ENCODE assay signal across 9 mouse cellular contexts in the genomic region with DNA sequence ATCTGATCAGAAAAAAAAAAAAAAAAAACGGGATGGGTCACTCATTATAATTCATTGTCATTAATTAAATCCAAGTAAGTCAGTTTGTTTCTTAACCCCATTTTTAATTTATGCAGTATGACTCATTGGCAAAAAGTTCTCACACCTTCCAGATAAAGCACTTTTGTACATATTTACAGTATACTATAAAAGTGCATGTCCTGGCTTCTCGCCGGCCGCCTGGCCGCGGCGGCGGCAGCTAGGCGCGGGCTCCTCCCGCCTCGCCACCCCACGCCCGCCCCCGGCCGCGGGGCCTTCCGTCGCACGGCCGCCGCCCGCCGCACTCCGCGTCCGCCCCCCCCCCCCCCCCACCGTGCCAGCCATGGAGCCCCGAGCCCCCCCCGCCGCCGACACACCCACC. TPM values are rescaled to one million over a fixed set of nuclear protein-coding genes. Genes with fewer than 3 reads are reported as not detected.
DNase-seq lines count a peak whose midpoint lies in the region; ATAC-seq and TF ChIP-seq lines count a peak whose summit lies in the region.
"Had no signal": no experiment of that assay in that cellular context is flagged by ENCODE, and none has a peak within 500 bp of the region (broad histone marks: within the 10 kb centered on the region; RNA-seq: fewer than 3 reads in every experiment).

No protein-coding gene starts in this region.

- intact Hi-C loops in heart, postnatal 36 days (cut with DNase I) = no loop called here

- no peak for TF ChIP-seq CTCF in heart, postnatal 0 days (IDR thresholded peaks at IDR 0.05; ENCODE audit: low read depth)

- H3K9ac ChIP-seq in heart, postnatal 0 days (replicated peaks; ENCODE audit: low read depth, low read length) = peak overlapping the region; percentile 40
- peak overlapping the region; percentile 55 for H3K9ac ChIP-seq in embryonic facial prominence, embryonic 14.5 days (ENCODE audit: low read depth, low read length)
- no peak overlapping the region for H3K9ac ChIP-seq in neural tube, embryonic 12.5 days

- 5% methylated on average over 18 of the region's 32 CpGs for WGBS in heart, postnatal 0 days
- WGBS in embryonic facial prominence, embryonic 14.5 days = 17% methylated on average over 26 of the region's 32 CpGs
- WGBS in limb, embryonic 10.5 days = 10% methylated on average over 29 of the region's 32 CpGs
- 9% methylated on average over 32 of the region's 32 CpGs for WGBS in neural tube, embryonic 12.5 days

- H3K27ac ChIP-seq in heart, postnatal 0 days (ENCODE audit: low read depth) = no peak overlapping the region
- no peak overlapping the region for H3K27ac ChIP-seq in embryonic facial prominence, embryonic 14.5 days (replicated peaks; ENCODE audit: low read depth, low read length)
- no peak overlapping the region for H3K27ac ChIP-seq in limb, embryonic 10.5 days
- H3K27ac ChIP-seq in neural tube, embryonic 12.5 days = no peak overlapping the region

- H3K4me1 ChIP-seq in heart, postnatal 0 days (ENCODE audit: control insufficient read depth, insufficient read depth) = no peaks in the 10 kb centered on the region
- H3K4me1 ChIP-seq in embryonic facial prominence, embryonic 14.5 days (ENCODE audit: control insufficient read depth, insufficient read depth, low read length) = no peaks in the 10 kb centered on the region
- no peaks in the 10 kb centered on the region for H3K4me1 ChIP-seq in limb, embryonic 10.5 days
- no peaks in the 10 kb centered on the region for H3K4me1 ChIP-seq in neural tube, embryonic 12.5 days

- no peaks in the 10 kb centered on the region for H3K27me3 ChIP-seq in heart, postnatal 0 days (ENCODE audit: control insufficient read depth, insufficient read depth, low read length)
- no peaks in the 10 kb centered on the region for H3K27me3 ChIP-seq in embryonic facial prominence, embryonic 14.5 days (replicated peaks; ENCODE audit: control insufficient read depth, insufficient read depth, low read length)
- peaks cover 6% of the 10 kb centered on the region; the same call in 1 of the 2 replicates for H3K27me3 ChIP-seq in limb, embryonic 10.5 days (ENCODE audit: low read depth, poor library complexity, severe bottlenecking)
- H3K27me3 ChIP-seq in neural tube, embryonic 12.5 days (replicated peaks) = no peaks in the 10 kb centered on the region

- H3K9me3 ChIP-seq in heart, postnatal 0 days (replicated peaks; ENCODE audit: control insufficient read depth, low read length) = no peaks in the 10 kb centered on the region
- H3K9me3 ChIP-seq in embryonic facial prominence, embryonic 14.5 days (ENCODE audit: control insufficient read depth, low read length) = no peaks in the 10 kb centered on the region
- H3K9me3 ChIP-seq in limb, embryonic 10.5 days (replicated peaks) = no peaks in the 10 kb centered on the region
- H3K9me3 ChIP-seq in neural tube, embryonic 12.5 days = no peaks in the 10 kb centered on the region

- no peaks in the 10 kb centered on the region for H3K36me3 ChIP-seq in heart, postnatal 0 days (replicated peaks; ENCODE audit: control insufficient read depth, insufficient read depth, low read length)
- H3K36me3 ChIP-seq in embryonic facial prominence, embryonic 14.5 days (ENCODE audit: control insufficient read depth, insufficient read depth, low read length) = no peaks in the 10 kb centered on the region
- H3K36me3 ChIP-seq in limb, embryonic 10.5 days = no peaks in the 10 kb centered on the region
- H3K36me3 ChIP-seq in neural tube, embryonic 12.5 days = no peaks in the 10 kb centered on the region

- peak overlapping the region; percentile 45 for H3K4me3 ChIP-seq in heart, postnatal 0 days (ENCODE audit: low read depth, low read length)
- peak overlapping the region; percentile 37 for H3K4me3 ChIP-seq in embryonic facial prominence, embryonic 14.5 days (ENCODE audit: low read depth, low read length)
- H3K4me3 ChIP-seq in limb, embryonic 10.5 days = peak overlapping the region; percentile 47
- peak overlapping the region; percentile 33 for H3K4me3 ChIP-seq in neural tube, embryonic 12.5 days

- no peak for ATAC-seq in heart, postnatal 0 days (ENCODE audit: insufficient read depth, low read depth)
- ATAC-seq in embryonic facial prominence, embryonic 14.5 days (ENCODE audit: low read depth) = no peak
- ATAC-seq in neural tube, embryonic 12.5 days (ENCODE audit: low FRiP score, low read depth) = no peak

- no peak for DNase-seq in heart, postnatal 0 days (ENCODE audit: low spot score)
- DNase-seq in heart, postnatal 36 days = no peak
- DNase-seq in embryonic facial prominence, embryonic 14.5 days (ENCODE audit: low spot score) = no peak
- peak; percentile 36 for DNase-seq in limb, embryonic 10.5 days (ENCODE audit: low spot score)
- DNase-seq in MN1 (ENCODE audit: low spot score) = no peak
- no peak for DNase-seq in adrenal gland, postnatal 36 days
- no peak for DNase-seq in adrenal gland, postnatal 10 days
- DNase-seq: cerebellum, adult 18-20 months had no signal

- peak overlapping the region; percentile 74 for H3K4me2 ChIP-seq in heart, postnatal 0 days (ENCODE audit: low read depth, low read length)
- H3K4me2 ChIP-seq in embryonic facial prominence, embryonic 14.5 days (ENCODE audit: low read depth, low read length) = peak overlapping the region; percentile 61
- H3K4me2 ChIP-seq in neural tube, embryonic 12.5 days (replicated peaks) = peak overlapping the region; percentile 58

- no peak for TF ChIP-seq EP300 in heart, postnatal 0 days (IDR thresholded peaks at IDR 0.05; ENCODE audit: low read depth)

RNA-seq across cellular contexts. Expression of gene Gm5141, which starts 27.1 kb away (rescaled TPM):
- 0.31 and 4.3 TPM in 2 replicates for total RNA-seq in heart, postnatal 0 days (2014; rRNA removed; ENCODE audit: low replicate concordance)
- polyA plus RNA-seq in heart, postnatal 0 days (2015; fragmentation: Nextera tagmentation; extraction: Ambion mirVana) = 2.1 and 2.8 TPM in 2 replicates
- total RNA-seq in heart, postnatal 36 days (2021) = 1 to 10 TPM in 1 of 2 experiments, under 1 TPM in 1; 0.60 to 1.2 TPM
- polyA plus RNA-seq in embryonic facial prominence, embryonic 14.5 days (2014; fragmentation: Nextera tagmentation; extraction: Ambion mirVana) = 7.5 and 10.5 TPM in 2 replicates
- 9.8 and 11.7 TPM in 2 replicates for polyA plus RNA-seq in limb, embryonic 10.5 days (2016; fragmentation: Nextera tagmentation; extraction: Ambion mirVana)
- polyA plus RNA-seq in neural tube, embryonic 12.5 days (2016; fragmentation: Nextera tagmentation; extraction: Ambion mirVana) = 13.2 and 13.3 TPM in 2 replicates
- total RNA-seq in adrenal gland, postnatal 36 days (2021) = 1 to 10 TPM; 1.3 to 1.9 TPM
- total RNA-seq in adrenal gland, postnatal 10 days (2021) = 1 to 10 TPM; 1.6 to 4.8 TPM

RNA-seq across cellular contexts. Expression of gene Fbp2, which starts 45.5 kb away (rescaled TPM):
- 0.15 and 9.6 TPM in 2 replicates for total RNA-seq in heart, postnatal 0 days (2014; rRNA removed; ENCODE audit: low replicate concordance)
- polyA plus RNA-seq in heart, postnatal 0 days (2015; fragmentation: Nextera tagmentation; extraction: Ambion mirVana) = 11.1 and 11.8 TPM in 2 replicates
- total RNA-seq in heart, postnatal 36 days (2021) = 10 to 100 TPM; 37.0 to 40.0 TPM
- polyA plus RNA-seq in embryonic facial prominence, embryonic 14.5 days (2014; fragmentation: Nextera tagmentation; extraction: Ambion mirVana) = 3.1 and 5.4 TPM in 2 replicates
- polyA plus RNA-seq in limb, embryonic 10.5 days (2016; fragmentation: Nextera tagmentation; extraction: Ambion mirVana) = 0.14 and 0.38 TPM in 2 replicates
- not detected in 2 replicates for polyA plus RNA-seq in neural tube, embryonic 12.5 days (2016; fragmentation: Nextera tagmentation; extraction: Ambion mirVana)
- total RNA-seq in adrenal gland, postnatal 36 days (2021) = 1 to 10 TPM; 1.2 to 6.5 TPM
- total RNA-seq in adrenal gland, postnatal 10 days (2021) = 10 to 100 TPM in 1 of 2 experiments, 1 to 10 TPM in 1; 9.1 to 29.7 TPM

RNA-seq across cellular contexts. Expression of gene Platr25, which starts 52.2 kb away (rescaled TPM):
- 0.34 and 2.0 TPM in 2 replicates for total RNA-seq in heart, postnatal 0 days (2014; rRNA removed; ENCODE audit: low replicate concordance)
- polyA plus RNA-seq in heart, postnatal 0 days (2015; fragmentation: Nextera tagmentation; extraction: Ambion mirVana) = 6.5 and 7.9 TPM in 2 replicates
- 1 to 10 TPM; 2.1 to 2.2 TPM for total RNA-seq in heart, postnatal 36 days (2021)
- polyA plus RNA-seq in embryonic facial prominence, embryonic 14.5 days (2014; fragmentation: Nextera tagmentation; extraction: Ambion mirVana) = 27.9 and 28.6 TPM in 2 replicates
- 24.7 and 30.5 TPM in 2 replicates for polyA plus RNA-seq in limb, embryonic 10.5 days (2016; fragmentation: Nextera tagmentation; extraction: Ambion mirVana)
- polyA plus RNA-seq in neural tube, embryonic 12.5 days (2016; fragmentation: Nextera tagmentation; extraction: Ambion mirVana) = 29.3 and 33.7 TPM in 2 replicates
- 1 to 10 TPM; 4.6 to 4.7 TPM for total RNA-seq in adrenal gland, postnatal 36 days (2021)
- 10 to 100 TPM in 1 of 2 experiments, 1 to 10 TPM in 1; 6.1 to 11.9 TPM for total RNA-seq in adrenal gland, postnatal 10 days (2021)
